Mouse (Mus musculus): Measurements from ENCODE around the gene Aff3. TPM values are rescaled to one million over a fixed set of nuclear protein-coding genes. Genes with fewer than 3 reads are reported as not detected.

Aff3 gene
- total RNA-seq, 1 experiment from 2014 or later: 22.8 TPM

DNA sequence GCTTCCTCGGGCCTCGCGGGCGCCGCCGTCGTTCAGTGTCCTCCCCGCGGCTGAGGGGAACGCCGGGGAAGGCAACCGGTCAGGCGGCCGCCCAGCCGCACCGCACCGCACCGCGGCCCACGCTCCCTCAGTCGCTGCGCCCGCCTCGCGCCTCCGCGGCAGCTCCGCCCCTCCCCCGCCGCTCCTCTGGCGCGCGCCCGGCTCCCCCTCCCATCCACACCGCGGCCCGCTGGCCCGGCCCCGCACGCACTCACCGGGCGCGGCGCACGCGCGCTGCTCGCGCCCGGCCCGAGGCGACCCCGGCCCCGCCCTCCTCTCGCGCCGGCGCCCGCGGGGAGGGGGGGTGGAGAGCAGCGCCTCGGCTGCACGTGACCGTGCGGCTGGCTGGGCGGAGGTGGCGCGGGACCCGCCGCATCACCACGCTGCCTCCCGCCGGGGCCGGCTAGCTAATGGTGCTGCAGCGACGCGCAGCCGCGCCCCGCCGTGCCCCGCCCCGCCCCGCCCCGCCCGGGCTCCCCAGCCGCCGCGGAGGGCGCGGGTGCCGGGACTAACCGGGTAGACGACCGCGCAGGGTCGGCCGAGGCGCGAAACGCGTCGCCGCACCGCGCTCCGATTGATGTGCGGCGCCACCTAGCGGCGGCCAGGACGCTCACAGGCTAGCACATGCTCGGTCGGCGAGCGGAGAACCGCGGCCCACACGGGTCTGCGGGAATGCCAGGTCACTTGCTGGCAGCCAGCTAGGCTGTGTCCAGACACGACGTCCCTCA, 535.1 kb downstream of the Aff3 start, which contains the start of gene Rev1:
Rev1 (minus strand) TSS at position 301 of the 767 bp plus-strand sequence.
- peak; percentile 73 for ATAC-seq (replicated peaks; ENCODE audit: insufficient number of reproducible peaks, low FRiP score, low TSS enrichment, poor library complexity, severe bottlenecking)

DNA sequence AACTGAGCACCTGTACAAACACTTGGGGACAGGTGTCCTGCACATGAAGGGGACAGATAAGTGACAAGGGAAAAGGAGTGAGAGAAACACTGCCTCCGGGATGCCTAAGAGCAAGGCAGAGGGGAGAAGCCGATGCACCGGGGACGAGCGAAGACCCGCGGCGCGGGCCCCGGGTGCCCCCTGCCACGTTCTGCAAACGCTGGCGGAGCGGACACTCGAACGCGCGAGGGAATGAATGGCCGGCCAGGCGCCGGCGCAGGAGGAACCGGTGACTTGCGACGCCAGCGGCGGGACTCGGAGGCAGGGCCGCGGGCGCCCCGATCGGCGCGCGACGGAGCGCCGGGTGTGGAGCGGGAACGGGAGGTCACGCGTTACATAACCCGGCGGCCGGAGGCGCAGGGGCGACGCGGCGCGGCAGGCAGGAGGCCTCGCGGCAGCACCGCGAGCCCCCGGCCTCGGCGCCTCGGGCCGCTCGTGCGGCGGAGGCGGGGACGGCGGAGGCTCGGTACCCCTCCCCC, 535.8 kb downstream of the Aff3 start:
- no peak for ATAC-seq (replicated peaks; ENCODE audit: insufficient number of reproducible peaks, low FRiP score, low TSS enrichment, poor library complexity, severe bottlenecking)

Other genes starting within 250 kb of the Aff3 start
- not detected in 3 replicates for gene Lonrf2, start 171.8 kb upstream of the Aff3 start, total RNA-seq (2017)
- 1.3 to 2.5 TPM (median 1.3 TPM) in 3 replicates for gene Chst10, start 233.2 kb upstream of the Aff3 start, total RNA-seq (2017)